Mouse (Mus musculus): ENCODE measurements at regions not wholly inside any gene's neighbourhood (a gene's known extent, or its start where the extent isn't known, plus 50 kb on each side); places are given as distances from the start of the nearest gene placed in this dataset.

DNA sequence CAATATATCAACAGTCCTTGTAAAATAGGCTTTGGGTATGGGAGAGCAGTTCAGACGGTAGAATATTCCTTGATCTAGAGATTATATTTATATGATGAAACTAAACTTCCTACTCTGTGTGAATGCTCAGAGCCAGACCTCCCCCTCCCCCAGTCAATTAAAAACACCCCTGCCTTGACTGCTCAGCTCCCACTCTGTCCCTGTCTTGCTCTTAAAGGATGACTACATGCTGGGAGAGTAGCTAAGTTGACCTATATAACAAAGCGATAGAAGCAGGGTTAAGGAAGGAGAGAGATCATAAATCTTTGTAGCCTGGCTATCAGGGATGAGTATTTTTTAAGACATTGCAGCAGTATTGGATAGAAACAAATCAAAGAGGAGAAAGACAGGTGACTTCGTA, 875.4 kb upstream of the Gm7489 start:
- no peak overlapping the region for H3K4me2 ChIP-seq
- WGBS = 79% methylated on average over 3 of the region's 3 CpGs
- no peaks in the 10 kb centered on the region for H3K9me3 ChIP-seq (replicated peaks)

More for the DNA sequence above, 875.4 kb upstream of the Gm7489 start:
- H3K9ac ChIP-seq = no peak overlapping the region
- no peaks in the 10 kb centered on the region for H3K27me3 ChIP-seq
- H3K36me3 ChIP-seq = no peaks in the 10 kb centered on the region
- no peak overlapping the region for H3K27ac ChIP-seq
- H3K4me1 ChIP-seq (replicated peaks) = no peaks in the 10 kb centered on the region
- no peak for ATAC-seq (replicated peaks; ENCODE audit: insufficient number of reproducible peaks, insufficient read depth, low FRiP score, low read depth)
- H3K4me3 ChIP-seq = no peak overlapping the region

All from heart, embryonic 15.5 days (tissue).